Mouse (Mus musculus): ENCODE measurements around the gene Plcg1. TPM values are rescaled to one million over a fixed set of nuclear protein-coding genes. Genes with fewer than 3 reads are reported as not detected.

The Plcg1 gene
- polyA plus RNA-seq, 1 experiment = 127 TPM

- whole genome bisulfite sequencing = 82% methylated on average over 13 of the region's 13 CpGs
- Histone ChIP-seq H3K4me1 (ENCODE audit: control insufficient read depth, insufficient read depth, low read length) (peaks cover 2% of the 10 kb centered on the region; the same call in 1 of the 2 replicates), H3K4me3 (replicated peaks; ENCODE audit: extremely low read depth, low read depth, low read length) (no peak overlapping the region)
- TF ChIP-seq POLR2A (IDR thresholded peaks at IDR 0.05; ENCODE audit: borderline replicate concordance, extremely low read depth, low read depth, low read length) (no peak), CTCF (IDR thresholded peaks at IDR 0.05; ENCODE audit: insufficient read depth, low read length) (no peak)
- DNase-seq = no peak
Measured at GRCm38 (mm10) chr2:160780154-160780833, 49.2 kb downstream of the Plcg1 start.

- Histone ChIP-seq H3K4me1 (ENCODE audit: control insufficient read depth, insufficient read depth, low read length) (peaks cover 2% of the 10 kb centered on the region), H3K4me3 (replicated peaks; ENCODE audit: extremely low read depth, low read depth, low read length) (no peak overlapping the region)
- 93% methylated on average over 2 of the region's 2 CpGs for WGBS
- no peak for DNase-seq
- TF ChIP-seq CTCF (IDR thresholded peaks at IDR 0.05; ENCODE audit: insufficient read depth, low read length) (no peak), POLR2A (IDR thresholded peaks at IDR 0.05; ENCODE audit: borderline replicate concordance, extremely low read depth, low read depth, low read length) (no peak)
Measured at GRCm38 (mm10) chr2:160780834-160781219, 49.7 kb downstream of the Plcg1 start.

- WGBS = 33% methylated on average over 1 of the region's 1 CpGs
Measured at GRCm38 (mm10) chr2:160786333-160786732, 55.2 kb downstream of the Plcg1 start.

DNA sequence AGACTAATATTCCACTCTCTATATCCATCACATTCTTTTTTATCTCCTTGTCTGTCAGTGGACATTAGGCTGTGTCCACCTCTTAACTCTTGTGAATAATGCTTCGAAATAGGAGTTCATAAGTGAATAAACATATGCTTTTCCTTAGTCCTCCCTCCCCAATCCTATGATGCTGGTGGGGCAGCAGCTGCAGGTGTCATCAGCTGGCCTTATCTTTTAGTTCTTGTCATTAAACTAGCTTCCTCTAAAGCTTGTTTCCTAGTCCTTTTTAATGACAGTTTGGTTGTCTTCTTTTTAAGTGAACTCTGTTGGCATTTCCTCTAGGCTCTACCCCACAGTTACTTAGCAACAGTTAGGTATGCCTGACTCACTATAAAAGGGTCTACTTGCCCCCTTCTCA is 57.9 kb downstream of the Plcg1 start:
- 64% methylated on average over 1 of the region's 1 CpGs for WGBS
- Histone ChIP-seq H3K4me3 (replicated peaks; ENCODE audit: extremely low read depth, low read depth, low read length) (no peak overlapping the region), H3K4me1 (ENCODE audit: control insufficient read depth, insufficient read depth, low read length) (peaks cover 6% of the 10 kb centered on the region)
- DNase-seq = no peak
- TF ChIP-seq POLR2A (IDR thresholded peaks at IDR 0.05; ENCODE audit: borderline replicate concordance, extremely low read depth, low read depth, low read length) (no peak), CTCF (IDR thresholded peaks at IDR 0.05; ENCODE audit: insufficient read depth, low read length) (no peak)

More at GRCm38 (mm10) chr2:160786333-160786732, 55.2 kb downstream of the Plcg1 start:
- Histone ChIP-seq H3K4me3 (replicated peaks; ENCODE audit: extremely low read depth, low read depth, low read length) (no peak overlapping the region), H3K4me1 (ENCODE audit: control insufficient read depth, insufficient read depth, low read length) (peaks cover 2% of the 10 kb centered on the region)
- TF ChIP-seq POLR2A (IDR thresholded peaks at IDR 0.05; ENCODE audit: borderline replicate concordance, extremely low read depth, low read depth, low read length) (no peak), CTCF (IDR thresholded peaks at IDR 0.05; ENCODE audit: insufficient read depth, low read length) (no peak)
- DNase-seq = no peak

- peaks cover 6% of the 10 kb centered on the region for H3K4me1 ChIP-seq (ENCODE audit: control insufficient read depth, insufficient read depth, low read length)
- DNase-seq = no peak
- TF ChIP-seq CTCF (IDR thresholded peaks at IDR 0.05; ENCODE audit: insufficient read depth, low read length) = no peak
- TF ChIP-seq POLR2A (IDR thresholded peaks at IDR 0.05; ENCODE audit: borderline replicate concordance, extremely low read depth, low read depth, low read length) = no peak
- H3K4me3 ChIP-seq (replicated peaks; ENCODE audit: extremely low read depth, low read depth, low read length) = no peak overlapping the region
Measured at GRCm38 (mm10) chr2:160789741-160790140, 58.6 kb downstream of the Plcg1 start.

GRCm38 (mm10) chr2:160793117-160793516 is 62.0 kb downstream of the Plcg1 start:
- peak; percentile 44; the same call in 1 of the 2 replicates for TF ChIP-seq CTCF (IDR thresholded peaks at IDR 0.05; ENCODE audit: insufficient read depth, low read length)
- no peak for TF ChIP-seq POLR2A (IDR thresholded peaks at IDR 0.05; ENCODE audit: borderline replicate concordance, extremely low read depth, low read depth, low read length)
- Histone ChIP-seq H3K4me3 (replicated peaks; ENCODE audit: extremely low read depth, low read depth, low read length) (no peak overlapping the region), H3K4me1 (ENCODE audit: control insufficient read depth, insufficient read depth, low read length) (peaks cover 6% of the 10 kb centered on the region)
- 24% methylated on average over 2 of the region's 2 CpGs for WGBS
- DNase-seq = no peak

DNA sequence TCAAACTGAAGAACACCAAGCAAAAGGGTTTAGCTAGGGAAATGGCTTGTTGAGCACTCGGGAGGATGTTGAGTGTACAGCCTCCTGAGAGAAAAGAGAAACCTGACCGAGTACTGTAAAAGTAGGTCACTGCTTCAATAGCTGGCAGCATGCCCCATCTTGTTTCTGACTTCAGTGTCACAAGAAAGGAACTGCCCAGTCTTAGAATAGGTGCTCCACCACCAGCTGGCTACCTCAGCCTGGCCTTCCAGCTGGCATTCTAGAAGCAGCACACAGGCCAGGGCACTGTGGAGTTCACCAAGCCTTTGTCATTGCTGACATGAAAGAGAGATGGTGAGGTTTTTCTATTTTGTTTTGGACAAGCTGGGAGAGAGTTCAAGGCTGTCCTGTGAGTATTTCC is 65.9 kb downstream of the Plcg1 start:
- TF ChIP-seq POLR2A (IDR thresholded peaks at IDR 0.05; ENCODE audit: borderline replicate concordance, extremely low read depth, low read depth, low read length) (no peak), CTCF (IDR thresholded peaks at IDR 0.05; ENCODE audit: insufficient read depth, low read length) (no peak)
- no peak overlapping the region for H3K4me3 ChIP-seq (replicated peaks; ENCODE audit: extremely low read depth, low read depth, low read length)
- 12% methylated on average over 2 of the region's 2 CpGs for WGBS
- peak; percentile 64 for DNase-seq
- peaks cover 9% of the 10 kb centered on the region for H3K4me1 ChIP-seq (ENCODE audit: control insufficient read depth, insufficient read depth, low read length)

DNA sequence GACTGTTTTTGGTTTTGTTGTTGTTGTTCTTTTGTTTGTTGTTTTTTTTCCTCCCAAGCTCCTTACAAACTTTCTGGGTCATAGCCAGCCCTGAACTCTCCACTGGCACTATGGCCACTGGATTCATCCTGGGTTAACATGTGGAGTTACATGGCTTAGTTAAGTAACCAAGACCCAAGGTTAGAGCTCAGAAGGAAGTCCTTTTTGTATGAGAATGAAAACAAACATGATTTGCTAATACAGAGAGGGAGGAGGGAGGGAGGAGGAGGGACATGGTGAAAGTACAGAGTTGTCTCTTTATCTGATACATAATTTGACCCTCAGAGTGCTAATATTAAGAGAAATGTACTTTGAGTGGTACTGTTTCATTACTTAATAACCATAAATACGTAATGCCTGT is 67.1 kb downstream of the Plcg1 start:
- no peak overlapping the region for H3K4me3 ChIP-seq (replicated peaks; ENCODE audit: extremely low read depth, low read depth, low read length)
- no peak for DNase-seq
- peaks cover 5% of the 10 kb centered on the region for H3K4me1 ChIP-seq (ENCODE audit: control insufficient read depth, insufficient read depth, low read length)
- 70% methylated on average over 1 of the region's 1 CpGs for WGBS
- TF ChIP-seq POLR2A (IDR thresholded peaks at IDR 0.05; ENCODE audit: borderline replicate concordance, extremely low read depth, low read depth, low read length) = no peak
- TF ChIP-seq CTCF (IDR thresholded peaks at IDR 0.05; ENCODE audit: insufficient read depth, low read length) = no peak

DNA sequence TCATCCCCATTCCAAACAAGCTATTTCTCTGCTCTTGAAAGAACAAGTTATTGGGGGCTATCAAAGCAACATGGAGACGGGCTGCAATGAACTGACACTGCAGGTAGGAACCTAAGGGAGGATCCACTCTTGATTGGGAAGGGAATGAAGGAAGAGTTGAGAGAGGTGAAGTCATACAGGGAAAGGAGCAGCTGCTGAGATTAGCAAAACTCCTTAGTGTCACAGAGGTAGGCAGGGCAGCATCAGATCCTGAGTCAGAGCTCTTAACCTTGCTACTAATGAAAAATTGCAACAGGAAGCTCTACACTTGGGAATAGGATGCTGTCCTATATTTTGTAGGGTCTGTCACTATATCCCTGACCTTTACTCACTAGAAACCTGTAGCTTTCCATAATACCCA is 69.9 kb downstream of the Plcg1 start:
- WGBS = 98% methylated on average over 1 of the region's 1 CpGs
- DNase-seq = no peak
- Histone ChIP-seq H3K4me3 (replicated peaks; ENCODE audit: extremely low read depth, low read depth, low read length) (no peak overlapping the region), H3K4me1 (ENCODE audit: control insufficient read depth, insufficient read depth, low read length) (peaks cover 17% of the 10 kb centered on the region)
- TF ChIP-seq CTCF (IDR thresholded peaks at IDR 0.05; ENCODE audit: insufficient read depth, low read length) (no peak), POLR2A (IDR thresholded peaks at IDR 0.05; ENCODE audit: borderline replicate concordance, extremely low read depth, low read depth, low read length) (no peak)

DNA sequence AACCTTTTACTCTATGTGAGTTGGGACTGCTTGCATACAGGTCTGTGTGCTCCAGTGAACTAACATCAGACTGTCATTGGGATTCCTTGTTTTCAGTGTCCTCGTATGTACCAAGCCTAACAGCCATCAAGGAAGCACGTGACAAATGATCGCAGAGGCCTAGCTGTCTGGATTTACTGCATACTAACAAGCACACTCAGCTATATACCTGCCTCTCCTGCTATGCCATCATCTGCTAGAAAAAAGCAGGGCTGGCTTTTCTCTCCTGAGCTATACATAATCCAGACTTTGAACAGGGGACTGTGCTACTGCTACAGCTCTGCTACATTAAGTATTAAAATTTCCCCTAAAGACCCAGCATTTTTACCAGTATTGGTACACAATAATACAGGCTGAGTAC is 71.2 kb downstream of the Plcg1 start:
- Histone ChIP-seq H3K4me1 (ENCODE audit: control insufficient read depth, insufficient read depth, low read length) (peaks cover 21% of the 10 kb centered on the region), H3K4me3 (replicated peaks; ENCODE audit: extremely low read depth, low read depth, low read length) (no peak overlapping the region)
- WGBS = 92% methylated on average over 3 of the region's 3 CpGs
- TF ChIP-seq CTCF (IDR thresholded peaks at IDR 0.05; ENCODE audit: insufficient read depth, low read length) (no peak), POLR2A (IDR thresholded peaks at IDR 0.05; ENCODE audit: borderline replicate concordance, extremely low read depth, low read depth, low read length) (no peak)
- DNase-seq = no peak

Measured in lung, adult 2 months (tissue).